Mouse (Mus musculus) embryonic fibroblast, embryonic 13.5 days (primary cell): ENCODE measurements at regions not wholly inside any gene's neighbourhood (a gene's known extent, or its start where the extent isn't known, plus 50 kb on each side); places are given as distances from the start of the nearest gene placed in this dataset.

Source experiments
- CTCF ChIP-seq: IDR thresholded peaks from 2 replicates; pipeline ENCODE4 v1.5.1; 2011; ENCODE audit warnings: mild to moderate bottlenecking, control low read depth, low read length, moderate library complexity, borderline replicate concordance; ENCODE audit not compliant: insufficient read depth
- POLR2A ChIP-seq: IDR thresholded peaks from 2 replicates; pipeline ENCODE4 v1.6.1; 2011; ENCODE audit warnings: low read depth, mild to moderate bottlenecking, control low read depth, low read length, moderate library complexity

GRCm38 (mm10) chr19:23507256-23507851 is 59.1 kb upstream of the Mamdc2 start:
- no peak for TF ChIP-seq CTCF
- no peak for TF ChIP-seq POLR2A
